Mouse (Mus musculus): ENCODE data around the gene Gm14403.
"Not testable (repeated sequence)": the region's sequence is repeated elsewhere in the genome, so short reads cannot be mapped to it uniquely, and the experiment has no call there.

Gene Gm14403

DNA sequence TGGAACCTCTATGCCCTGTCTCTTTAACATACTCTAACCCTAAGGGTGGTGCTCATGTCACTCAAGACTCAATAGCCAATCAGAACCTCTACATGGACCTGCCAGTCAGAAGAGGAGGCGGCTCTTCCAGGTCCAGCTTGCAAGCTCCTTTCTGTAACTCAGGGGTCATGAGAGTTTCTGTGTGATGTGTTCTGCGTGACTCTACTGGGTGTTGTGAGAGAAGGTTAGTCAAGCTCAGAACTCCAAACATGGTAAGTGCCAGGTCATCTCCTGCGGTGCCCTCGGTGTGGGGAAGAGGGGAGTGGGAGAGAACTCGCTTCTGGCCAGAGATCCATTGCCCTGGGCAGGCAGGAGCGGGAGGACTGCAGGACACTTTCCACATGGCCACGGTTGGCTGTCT is at the start of gene Gm14403:
TSS of gene Gm14403 (plus strand) at position 149 of the 400 bp plus-strand sequence.
- not testable (repeated sequence) for DNase-seq (ENCODE audit: low read depth in 2 of 2, low spot score in 2 of 2)

DNA sequence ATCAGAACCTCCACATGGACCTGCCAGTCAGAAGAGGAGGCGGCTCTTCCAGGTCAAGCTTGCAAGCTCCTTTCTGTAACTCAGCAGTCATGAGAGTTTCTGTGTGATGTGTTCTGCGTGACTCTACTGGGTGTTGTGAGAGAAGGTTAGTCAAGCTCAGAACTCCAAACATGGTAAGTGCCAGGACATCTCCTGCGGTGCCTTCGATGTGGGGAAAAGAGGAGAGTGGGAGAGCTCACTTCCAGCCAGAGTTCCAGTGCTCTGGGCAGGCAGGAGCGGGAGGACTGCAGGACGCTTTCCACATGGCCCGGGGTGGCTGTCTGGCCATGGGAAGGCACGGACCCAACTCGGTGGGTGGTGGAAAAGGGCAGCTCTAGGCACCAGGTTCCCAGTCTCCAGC is 33.3 kb upstream of the Gm14403 start, which contains the start of gene Zfp970:
TSS of gene Zfp970 (plus strand) at position 58 of the 400 bp plus-strand sequence.
- not testable (repeated sequence) for DNase-seq (ENCODE audit: low read depth in 2 of 2, low spot score in 2 of 2)

DNA sequence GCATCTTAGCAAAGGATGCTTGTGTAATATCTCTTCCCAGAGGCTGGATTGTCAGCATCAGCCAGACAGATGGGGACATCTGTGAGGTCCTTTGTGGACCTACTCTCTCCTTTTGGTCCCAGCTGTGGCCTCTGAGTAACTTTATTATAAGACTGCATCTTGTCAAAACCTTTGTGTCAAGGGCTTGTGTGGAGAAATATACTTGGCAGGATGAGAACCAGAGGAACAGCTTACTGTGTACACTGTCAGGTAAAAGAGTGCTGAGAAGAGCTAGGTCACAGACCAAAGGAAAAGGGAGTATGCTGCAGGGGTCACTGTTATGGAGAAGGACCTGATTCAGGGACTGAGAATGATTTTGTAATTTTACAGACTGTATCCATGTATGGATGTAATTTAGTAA is 29.8 kb upstream of the Gm14403 start:
- not testable (repeated sequence) for DNase-seq (ENCODE audit: low read depth in 2 of 2, low spot score in 2 of 2)

DNA sequence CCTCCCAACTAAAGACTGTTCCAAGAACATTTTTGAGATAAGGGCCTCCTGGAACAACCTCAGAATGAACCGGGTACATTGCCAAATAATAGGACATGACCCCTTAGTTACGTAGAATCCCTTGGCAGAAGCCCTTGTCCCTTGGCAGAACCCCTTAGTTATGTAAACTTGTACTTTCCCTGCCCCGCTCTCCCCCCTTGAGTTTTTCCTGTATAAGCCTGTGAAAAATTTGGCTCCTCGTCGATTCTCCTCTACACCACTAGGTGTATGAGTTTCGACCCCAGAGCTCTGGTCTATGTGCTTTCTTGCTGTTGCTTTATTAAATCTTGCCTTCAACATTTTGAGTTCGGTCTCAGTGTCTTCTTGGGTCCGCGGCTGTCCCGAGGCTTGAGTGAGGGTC is 25.8 kb upstream of the Gm14403 start:
- DNase-seq (ENCODE audit: low read depth in 2 of 2, low spot score in 2 of 2) = not testable (repeated sequence)

DNA sequence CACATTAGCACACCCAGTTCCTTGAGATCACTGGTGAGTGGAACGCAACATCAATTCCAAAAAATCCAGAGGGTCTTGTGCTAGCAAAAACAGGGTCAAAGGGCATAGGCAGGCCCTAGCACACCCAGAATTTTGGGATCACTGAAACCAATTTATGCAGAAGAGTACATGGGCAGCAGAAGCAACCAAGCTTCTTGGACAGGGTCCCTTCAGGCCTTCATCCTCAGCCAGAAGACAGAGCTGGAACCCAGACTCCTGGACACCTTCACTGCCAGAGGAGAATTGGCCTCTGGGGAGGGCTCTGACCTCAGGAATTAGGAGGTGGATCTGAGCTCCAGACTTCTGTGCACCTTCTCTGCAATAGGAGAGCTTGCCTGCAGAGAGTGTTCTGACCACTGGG is 16.0 kb upstream of the Gm14403 start:
- DNase-seq (ENCODE audit: low read depth in 2 of 2, low spot score in 2 of 2) = not testable (repeated sequence)

DNA sequence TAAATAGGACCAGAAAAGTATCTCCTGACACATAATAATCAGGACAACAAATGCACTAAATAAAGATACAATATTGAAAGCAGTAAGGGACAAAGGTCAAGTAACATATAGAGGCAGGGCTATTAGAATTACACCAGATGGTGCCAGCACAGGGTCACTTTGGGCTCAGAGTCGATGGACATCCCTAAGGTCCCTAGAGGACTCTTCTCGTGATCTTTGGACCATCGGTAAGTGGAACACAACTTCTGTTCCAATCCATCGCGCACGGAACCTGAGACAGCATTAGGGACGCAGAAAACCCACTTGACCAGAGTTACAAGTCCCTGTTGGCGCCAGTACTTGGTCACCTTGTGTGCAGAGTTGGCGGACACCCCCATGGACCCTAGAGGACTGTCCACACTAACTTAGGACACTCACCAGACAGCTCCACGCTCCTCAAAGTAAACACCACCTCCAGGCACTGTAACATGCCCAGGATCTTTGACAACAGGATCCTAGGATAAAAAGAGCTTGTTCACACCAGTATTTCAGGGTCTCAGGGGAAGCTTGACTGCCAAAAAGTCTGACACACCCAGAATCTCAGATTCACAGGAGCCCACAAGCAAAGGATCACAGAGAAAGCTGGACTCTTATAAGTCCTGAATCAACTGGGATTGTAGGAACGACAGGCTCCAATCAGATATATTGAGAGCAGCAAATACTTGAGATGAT is 14.6 kb upstream of the Gm14403 start:
- DNase-seq (ENCODE audit: low read depth in 2 of 2, low spot score in 2 of 2) = not testable (repeated sequence)

DNA sequence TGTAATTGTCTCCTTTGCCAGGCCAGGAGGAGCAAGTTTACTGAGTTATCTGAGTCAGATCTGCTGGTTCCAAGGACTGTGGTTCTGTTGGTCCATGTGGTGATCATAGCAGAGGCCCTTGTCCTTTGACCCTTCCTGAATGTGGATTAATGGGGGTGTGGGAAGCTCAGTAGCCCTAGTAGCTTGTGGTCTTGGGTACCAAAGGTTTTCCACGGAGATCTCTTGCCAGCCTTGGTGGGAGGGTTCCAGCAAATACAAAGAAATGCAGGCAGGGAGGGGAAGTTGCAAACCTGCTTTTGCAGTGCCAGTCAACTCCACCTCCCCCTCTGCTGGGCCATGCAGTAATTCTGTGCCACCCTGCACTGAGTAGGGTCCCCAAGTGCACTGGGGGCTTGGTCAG is 1.2 kb downstream of the Gm14403 start:
- not testable (repeated sequence) for DNase-seq (ENCODE audit: low read depth in 2 of 2, low spot score in 2 of 2)

DNA sequence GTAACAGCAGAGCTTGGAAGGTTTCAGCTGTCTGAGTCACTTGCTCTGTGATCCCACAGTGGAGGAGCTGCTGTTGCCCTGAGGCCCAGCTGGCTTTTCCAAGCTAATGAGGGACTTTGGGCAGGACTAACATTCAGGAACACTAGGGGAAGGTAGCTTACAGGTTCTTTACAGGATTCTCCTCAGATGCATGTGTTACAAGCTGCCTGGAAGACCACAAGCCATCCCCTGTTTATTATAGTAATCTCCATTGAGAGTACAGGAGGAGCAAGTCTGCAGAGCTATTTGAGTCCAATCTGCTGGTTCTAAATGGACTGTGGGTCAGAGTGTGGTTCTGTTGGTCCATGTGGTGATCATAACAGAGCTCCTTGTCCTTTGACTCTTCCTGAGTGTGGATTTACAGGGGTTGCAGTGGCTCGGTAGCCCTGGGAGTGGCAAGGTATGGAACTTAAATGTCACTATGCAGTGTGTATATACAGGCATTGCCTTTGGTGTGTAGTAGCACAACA is 7.2 kb downstream of the Gm14403 start:
- DNase-seq (ENCODE audit: low read depth in 2 of 2, low spot score in 2 of 2) = not testable (repeated sequence)

DNA sequence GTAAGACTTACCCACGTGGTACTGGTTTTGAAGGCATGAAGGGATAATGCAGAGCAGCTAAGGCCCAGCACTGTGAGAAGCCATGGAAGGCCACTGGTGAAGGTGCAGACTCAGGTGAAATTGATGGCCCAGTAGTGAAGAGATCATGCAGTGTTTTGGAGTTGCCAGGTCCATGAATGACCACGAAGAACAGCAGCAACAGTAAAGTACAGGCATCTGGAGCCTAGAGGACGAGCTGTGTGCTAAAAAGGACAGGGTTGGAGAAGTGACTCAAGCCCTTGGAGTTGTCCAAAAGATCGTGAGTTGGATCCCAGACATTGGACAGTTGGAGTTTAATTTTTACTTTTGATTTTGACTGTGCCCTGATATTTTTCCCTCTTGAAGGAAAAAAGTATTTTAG is 13.4 kb downstream of the Gm14403 start:
- DNase-seq (ENCODE audit: low read depth in 2 of 2, low spot score in 2 of 2) = not testable (repeated sequence)

DNA sequence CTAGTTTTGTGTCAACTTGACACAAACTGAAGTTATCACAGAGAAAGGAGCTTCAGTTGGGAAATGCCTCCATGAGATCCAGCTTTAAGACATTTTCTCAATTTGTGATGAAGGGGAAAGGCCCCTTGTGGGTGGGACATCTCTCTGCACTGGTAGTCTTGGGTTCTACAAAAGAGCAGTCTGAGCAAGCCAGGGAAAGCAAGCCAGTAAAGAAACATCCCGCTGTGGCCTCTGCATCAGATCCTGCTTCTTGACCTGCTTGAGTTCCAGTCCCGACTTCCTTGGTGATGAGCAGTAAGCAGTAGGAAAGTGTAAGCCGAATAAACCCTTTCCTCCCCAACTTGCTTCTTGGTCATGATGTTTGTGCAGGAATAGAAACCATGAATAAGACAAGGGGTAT is 14.0 kb downstream of the Gm14403 start:
- not testable (repeated sequence) for DNase-seq (ENCODE audit: low read depth in 2 of 2, low spot score in 2 of 2)

DNA sequence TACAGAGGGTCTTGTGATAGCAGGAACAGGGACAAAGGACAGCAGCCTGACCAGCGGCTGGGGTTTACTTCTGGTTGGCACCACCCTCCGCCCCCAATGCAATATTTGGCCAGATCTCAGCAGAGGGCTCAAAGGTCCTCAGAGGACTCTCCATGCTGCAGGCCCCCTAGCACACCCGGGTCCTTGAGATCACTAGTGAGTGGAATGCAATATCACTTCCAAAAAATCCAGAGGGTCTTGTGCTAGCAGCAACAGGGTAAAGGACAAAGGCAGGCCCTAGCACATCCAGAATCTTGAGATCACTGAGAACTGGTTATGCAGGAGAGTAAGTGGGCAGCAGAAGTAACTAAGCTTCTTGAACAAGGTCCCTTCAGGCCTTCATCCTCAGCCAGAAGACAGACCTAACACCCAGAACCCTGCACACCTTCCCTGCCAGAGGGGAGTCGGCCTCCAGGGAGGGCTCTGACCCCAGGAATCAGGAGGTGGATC is 16.0 kb downstream of the Gm14403 start:
- DNase-seq (ENCODE audit: low read depth in 2 of 2, low spot score in 2 of 2) = not testable (repeated sequence)

DNA sequence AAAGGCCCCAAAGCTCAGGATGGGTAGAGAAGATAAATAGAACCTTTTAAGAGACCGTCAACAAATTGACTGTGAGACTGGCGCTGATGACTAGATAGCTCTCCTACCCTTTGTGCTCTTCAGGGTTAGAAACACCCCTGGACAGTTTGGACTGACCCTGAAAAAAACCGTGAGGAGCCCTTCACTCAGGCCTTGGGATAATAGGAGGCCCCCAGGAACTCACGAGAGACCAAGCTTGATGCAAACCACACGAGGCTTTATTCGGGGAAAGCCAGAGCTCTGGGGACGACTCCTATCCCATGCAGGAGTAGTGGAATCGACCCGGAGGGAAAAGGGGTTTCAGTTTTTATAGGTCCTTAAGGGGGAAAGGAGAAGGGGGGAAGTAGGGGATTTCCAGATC is 19.7 kb downstream of the Gm14403 start:
- not testable (repeated sequence) for DNase-seq (ENCODE audit: low read depth in 2 of 2, low spot score in 2 of 2)

DNA sequence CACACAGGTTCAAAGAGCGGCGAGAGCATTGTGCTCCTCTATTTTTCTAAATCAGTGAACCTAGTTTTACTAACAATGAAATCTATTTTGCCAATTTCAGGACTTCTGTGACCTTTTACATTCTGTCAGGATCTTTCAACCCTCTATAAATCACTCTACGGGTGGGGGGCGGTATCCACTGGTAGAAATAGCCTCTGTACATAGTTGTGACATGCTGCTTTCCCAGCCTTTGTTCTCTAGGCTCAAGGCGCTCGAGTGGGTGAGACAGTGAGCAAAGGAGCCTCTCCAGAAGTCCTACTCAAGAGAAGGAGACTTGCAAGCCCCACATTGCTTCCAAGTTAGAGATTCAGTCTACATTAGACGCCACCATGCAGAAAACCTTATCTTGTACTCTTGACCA is 20.3 kb downstream of the Gm14403 start:
- not testable (repeated sequence) for DNase-seq (ENCODE audit: low read depth in 2 of 2, low spot score in 2 of 2)

DNA sequence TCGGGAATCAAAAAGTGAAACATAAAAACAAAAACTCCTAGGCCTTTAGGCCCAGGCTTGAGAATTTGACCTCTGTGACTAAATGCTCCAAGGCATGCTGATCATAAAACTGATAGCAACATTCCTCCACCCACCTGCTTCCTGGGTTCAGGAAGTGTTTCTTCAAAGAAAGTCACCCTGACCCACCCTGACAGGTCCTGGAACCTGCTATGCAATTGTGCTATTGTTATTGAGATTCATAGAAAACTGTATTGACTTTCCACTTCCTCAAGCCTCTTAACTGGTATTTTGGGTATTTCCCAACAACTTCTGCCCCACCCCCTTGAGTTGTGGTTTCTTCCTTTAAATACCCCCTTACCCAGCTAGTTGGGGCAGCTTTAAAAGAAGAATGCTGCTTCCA is 20.9 kb downstream of the Gm14403 start:
- not testable (repeated sequence) for DNase-seq (ENCODE audit: low read depth in 2 of 2, low spot score in 2 of 2)

DNA sequence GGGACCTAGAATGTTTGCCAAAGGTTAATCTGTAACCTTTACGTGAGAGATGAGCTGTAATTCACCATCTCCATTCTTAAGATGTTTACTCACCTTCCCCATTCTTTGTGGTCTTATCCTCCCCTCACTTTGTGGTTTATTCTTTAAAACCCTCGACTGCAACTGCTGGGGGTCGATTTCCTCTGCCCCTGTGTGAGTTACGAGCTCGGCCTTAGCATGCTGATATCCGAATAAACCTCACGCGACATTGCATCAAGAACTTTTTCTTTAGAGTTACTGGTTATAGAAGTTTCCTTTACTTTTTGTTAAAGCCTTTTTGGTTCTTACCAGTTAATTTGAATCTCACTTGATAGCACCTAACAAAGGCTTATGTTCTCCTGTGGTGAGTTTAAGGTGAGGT is 22.0 kb downstream of the Gm14403 start:
- no peak for DNase-seq (ENCODE audit: low read depth in 2 of 2, low spot score in 2 of 2)

DNA sequence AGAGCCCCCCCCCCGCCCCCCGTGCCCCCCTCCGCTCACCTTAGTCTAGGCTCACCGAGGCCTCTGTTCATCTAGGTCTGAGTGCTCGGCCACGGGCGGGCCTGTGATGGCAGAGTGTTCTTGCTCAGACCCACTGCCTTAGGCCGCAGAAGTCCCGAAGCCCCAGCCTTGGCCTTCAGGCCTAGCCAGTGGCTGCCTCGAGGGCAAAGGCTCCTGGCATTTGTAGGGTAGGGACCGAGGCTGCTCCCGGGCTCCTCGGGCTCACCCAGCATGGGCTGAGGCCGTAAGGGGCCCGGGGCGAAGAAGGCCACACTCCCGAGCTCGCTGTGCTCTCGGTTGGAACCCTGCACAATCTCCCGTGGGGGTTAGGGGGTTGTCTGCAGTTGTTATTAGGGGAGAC is 25.0 kb downstream of the Gm14403 start:
- DNase-seq (ENCODE audit: low read depth in 2 of 2, low spot score in 2 of 2) = no peak

DNA sequence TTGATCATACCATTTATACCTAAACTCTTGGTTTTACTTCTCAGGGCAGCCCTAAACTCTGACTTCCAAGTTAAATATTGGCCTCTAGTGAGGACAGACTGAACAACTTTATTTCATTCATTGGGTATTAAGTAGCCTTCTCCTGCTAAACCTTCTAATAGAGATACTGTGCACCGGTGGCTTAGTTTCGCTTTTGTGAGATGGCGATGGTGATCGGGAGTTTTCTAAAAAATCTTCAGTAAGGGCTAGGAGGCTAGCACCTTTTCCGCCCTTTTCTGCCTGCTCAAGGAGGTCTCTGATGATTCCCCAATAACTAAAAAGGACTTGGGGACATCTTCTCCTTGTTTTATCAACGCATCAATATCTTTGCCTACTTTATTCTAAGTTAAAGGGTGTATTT is 25.7 kb downstream of the Gm14403 start:
- DNase-seq (ENCODE audit: low read depth in 2 of 2, low spot score in 2 of 2) = not testable (repeated sequence)

DNA sequence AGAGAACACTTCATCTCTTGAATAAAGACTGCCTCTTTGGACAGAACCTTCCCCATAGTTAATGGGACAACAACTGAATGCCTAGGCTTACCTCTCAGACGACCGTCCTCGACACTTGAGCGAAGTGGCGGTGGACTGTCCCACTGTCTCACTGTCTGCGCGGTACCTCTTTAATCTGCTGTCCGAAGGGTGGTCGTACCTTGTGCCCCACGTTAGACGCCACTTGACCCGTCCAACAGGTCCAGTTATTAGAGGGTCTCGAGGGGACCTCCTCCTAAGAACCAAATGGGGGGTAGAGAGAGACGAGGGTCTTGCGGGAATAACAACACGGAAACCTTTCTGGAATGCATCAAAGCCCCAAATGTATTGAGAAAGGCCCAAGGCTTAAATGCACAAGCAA is 26.2 kb downstream of the Gm14403 start:
- DNase-seq (ENCODE audit: low read depth in 2 of 2, low spot score in 2 of 2) = not testable (repeated sequence)

DNA sequence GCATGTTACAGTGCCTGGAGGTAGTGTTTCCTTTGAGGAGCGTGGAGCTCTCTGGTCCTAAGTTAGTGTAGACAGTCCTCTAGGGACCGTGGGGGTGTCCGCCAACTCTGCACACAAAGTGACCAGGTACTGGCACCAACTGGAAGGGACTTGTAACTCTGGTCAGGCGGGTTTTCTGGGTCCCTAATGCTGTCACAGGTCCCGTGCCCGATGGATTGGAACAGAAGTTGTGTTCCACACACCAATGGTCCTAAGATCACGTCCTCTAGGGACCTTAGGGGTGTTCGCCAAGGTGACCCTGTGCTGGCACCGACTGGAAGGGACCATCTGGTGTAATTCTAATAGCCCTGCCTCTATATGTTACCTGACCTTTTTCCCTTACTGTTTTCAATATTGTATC is 37.9 kb downstream of the Gm14403 start:
- DNase-seq (ENCODE audit: low read depth in 2 of 2, low spot score in 2 of 2) = no peak

DNA sequence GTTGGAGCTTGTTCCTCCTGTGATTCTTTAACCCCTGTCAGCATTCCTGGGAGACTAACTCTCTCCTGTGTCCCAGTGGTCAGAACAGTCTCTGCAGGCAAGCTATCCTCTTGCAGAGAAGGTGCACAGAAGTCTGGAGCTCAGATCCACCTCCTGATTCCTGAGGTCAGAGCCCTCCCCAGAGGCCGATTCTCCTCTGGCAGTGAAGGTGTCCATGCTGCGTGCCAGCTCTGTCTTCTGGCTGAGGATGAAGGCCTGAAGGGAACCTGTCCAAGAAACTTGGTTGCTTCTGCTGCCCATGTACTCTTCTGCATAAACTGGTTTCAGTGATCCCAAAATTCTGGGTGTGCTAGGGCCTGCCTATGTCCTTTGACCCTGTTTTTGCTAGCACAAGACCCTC is 39.1 kb downstream of the Gm14403 start:
- DNase-seq (ENCODE audit: low read depth in 2 of 2, low spot score in 2 of 2) = not testable (repeated sequence)

DNA sequence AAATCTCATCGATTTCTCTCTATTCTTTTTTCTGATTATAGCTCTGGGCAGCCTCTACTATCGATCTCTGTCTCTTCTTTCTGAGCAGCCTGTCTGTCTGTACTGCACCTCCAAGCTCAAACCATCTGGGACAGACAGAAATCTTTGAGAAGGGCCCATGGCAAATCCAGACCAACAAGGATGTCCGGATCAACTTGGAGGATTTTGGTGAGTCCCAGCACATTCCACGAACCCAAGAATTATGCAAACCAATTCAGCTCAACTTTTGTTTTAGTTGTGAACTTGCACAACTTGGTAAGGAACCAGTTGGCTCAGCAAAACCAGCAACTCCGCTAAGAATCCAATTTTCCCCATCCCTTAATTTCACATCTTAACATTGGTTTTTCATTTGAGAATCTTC is 39.7 kb downstream of the Gm14403 start:
- not testable (repeated sequence) for DNase-seq (ENCODE audit: low read depth in 2 of 2, low spot score in 2 of 2)

DNA sequence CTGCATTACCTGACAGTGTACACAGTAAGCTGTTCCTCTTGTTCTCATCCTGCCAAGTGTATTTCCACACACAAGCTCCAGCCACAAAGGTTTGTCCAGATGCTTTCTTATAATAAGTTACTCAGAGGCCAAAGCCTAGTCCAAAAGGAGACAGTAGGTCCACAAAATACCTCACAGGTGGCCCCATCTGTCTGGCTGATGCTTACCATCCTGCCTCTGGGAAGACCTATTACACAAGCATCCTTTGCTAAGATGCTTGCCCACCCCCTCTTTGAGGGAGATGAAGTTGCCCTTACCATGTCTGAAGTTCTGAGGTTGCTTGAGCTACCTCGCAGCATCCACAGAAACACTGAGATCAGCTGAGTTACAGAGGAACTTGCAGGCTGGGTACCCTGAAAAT is 57.2 kb downstream of the Gm14403 start:
- DNase-seq (ENCODE audit: low read depth in 2 of 2, low spot score in 2 of 2) = not testable (repeated sequence)
